Mouse (Mus musculus): ENCODE results near the gene Olfr1026.

Gene Olfr1026

DNA sequence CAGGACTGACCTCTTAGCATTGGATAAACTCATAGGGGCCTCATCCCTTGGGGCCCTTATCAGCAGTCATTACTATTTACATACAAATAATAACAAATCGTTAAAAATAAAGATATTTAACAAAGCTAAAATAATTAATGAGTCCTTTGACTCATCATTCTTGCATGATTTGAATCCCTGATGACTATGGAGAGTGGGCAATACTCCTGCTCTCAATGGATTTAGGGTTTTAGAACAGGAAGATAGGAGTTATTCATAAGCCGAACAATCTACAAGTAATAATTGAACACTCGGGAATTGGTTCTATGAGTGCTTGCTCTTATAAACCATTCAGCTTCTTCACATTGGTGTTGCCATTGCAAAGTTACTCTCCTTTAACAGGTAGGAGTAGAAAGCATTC, at the start of gene Olfr1026:
Gene Olfr1026, plus strand, starts transcription at position 301 of the 400 bp plus-strand sequence.
- no peak for DNase-seq

DNA sequence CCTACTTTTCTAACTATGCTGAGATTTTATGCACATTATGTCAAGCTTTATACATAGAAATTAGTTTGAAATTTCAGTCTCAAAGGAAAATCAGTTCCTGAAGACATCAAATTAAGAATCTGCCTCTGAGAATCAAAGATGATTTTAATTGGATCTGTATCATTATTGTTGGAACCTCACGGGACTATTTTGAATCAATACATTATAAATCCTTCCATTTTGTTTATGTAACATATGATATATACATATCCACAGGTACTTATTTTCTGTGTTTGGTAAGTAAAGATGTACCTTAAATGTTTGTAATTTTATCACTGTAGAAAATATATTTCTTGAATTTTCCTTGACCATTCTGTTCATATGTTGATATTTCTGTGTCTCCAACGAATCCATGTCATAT, 36.0 kb upstream of the Olfr1026 start, which contains the start of gene Olfr1023:
Gene Olfr1023, plus strand, starts transcription at position 301 of the 400 bp plus-strand sequence.
- no peak for DNase-seq

DNA sequence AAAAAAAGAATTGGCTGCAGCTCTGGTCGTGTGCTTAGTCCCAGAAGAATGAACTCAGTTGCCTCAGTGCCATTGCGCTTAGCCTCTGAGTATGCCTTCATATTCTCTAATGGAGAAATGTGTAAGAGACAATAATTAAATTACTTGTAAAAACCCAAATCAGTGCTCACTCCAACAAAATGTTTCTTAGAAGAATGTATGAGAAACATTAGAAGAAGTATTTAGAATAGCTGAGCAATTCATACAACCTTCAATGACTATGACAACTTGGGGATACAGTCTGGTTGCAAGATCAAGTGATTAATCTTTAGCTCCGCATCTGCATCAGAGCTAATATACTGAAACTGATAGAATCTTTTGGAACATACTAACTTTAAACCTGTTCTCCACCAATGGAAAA, 16.4 kb upstream of the Olfr1026 start, which contains the start of gene Olfr1024:
Gene Olfr1024, minus strand, starts transcription at position 101 of the 400 bp plus-strand sequence.
- DNase-seq, result no peak

GRCm38 (mm10) chr2:85913197-85913596, 8.2 kb upstream of the Olfr1026 start:
- DNase-seq, result no peak

- DNase-seq, result no peak
Observed at GRCm38 (mm10) chr2:85914893-85915292, 6.5 kb upstream of the Olfr1026 start, which contains the start of gene Olfr1025-ps1. Gene Olfr1025-ps1 (plus strand): TSS chr2:85915193.

- no peak for DNase-seq
Observed at GRCm38 (mm10) chr2:85950137-85950536, 28.8 kb downstream of the Olfr1026 start, which contains the start of gene Olfr1028. Gene Olfr1028 (plus strand): TSS chr2:85950437.

DNA sequence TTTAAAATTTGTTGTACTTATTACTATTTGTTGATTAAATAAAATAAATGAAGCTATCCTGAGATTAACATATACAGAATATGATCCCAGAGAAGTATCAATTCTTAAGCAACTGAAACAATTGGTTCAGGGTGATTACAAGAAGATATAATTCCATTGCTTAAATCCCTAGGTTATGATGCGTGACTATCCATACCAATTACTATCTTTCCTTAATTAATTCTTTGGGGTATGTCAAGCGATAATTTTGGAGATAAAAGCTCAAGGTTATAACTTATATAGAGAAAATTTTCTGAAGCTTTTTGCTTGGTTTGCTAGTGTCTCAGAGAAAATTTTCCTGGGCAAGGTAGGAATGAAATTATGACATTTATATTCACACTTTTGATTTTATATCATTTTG, 52.2 kb downstream of the Olfr1026 start, which contains the start of gene Olfr1029:
Gene Olfr1029, plus strand, starts transcription at position 301 of the 400 bp plus-strand sequence.
- DNase-seq, result no peak
